Mouse (Mus musculus): Measurements from ENCODE around the gene Kpna6.

DNA sequence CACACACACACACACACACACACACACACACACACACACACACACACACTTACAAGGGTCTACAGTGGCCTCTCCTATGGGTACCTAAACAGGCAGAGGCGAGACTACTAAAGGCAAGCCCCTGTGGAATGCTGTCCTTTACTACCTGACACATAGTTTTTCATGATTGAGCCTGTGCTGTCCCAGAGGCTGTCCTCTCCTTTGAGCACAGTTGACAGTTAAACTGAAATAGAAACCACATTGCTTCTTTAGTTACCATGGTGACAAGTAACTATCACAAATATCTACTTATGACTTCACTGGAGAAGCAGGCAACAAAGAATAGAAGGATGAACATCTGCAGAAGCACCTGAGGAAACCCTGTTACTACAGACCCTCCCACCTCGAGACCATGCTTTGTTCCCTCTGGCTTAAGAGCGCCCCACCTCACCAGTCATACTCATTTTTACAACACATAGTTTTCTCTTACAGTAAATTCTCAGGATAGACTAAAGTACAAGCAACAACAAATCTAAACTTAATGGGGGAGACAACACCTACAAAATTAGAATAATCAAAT lies 10.2 kb downstream of the Kpna6 start:
- no peak for TF ChIP-seq CTCF (conservative IDR thresholded peaks at IDR 0.05; ENCODE audit: insufficient read depth, insufficient read length, low read depth, low read length)
- TF ChIP-seq POLR2A (IDR thresholded peaks at IDR 0.05; ENCODE audit: low read depth, low read length): no peak

All from kidney, adult 2 months (tissue).